Mouse (Mus musculus) liver, adult (tissue): ENCODE results near the gene Arap1.
A peak's percentile ranks its signal among the peaks of the same experiment; 100 is the strongest.

Experiments used
- GATA4 ChIP-seq: IDR thresholded peaks from 2 replicates; pipeline ENCODE4 v1.6.1; 2014; ENCODE audit warnings: mild to moderate bottlenecking, low read length; ENCODE audit not compliant: insufficient replicate concordance

The Arap1 gene

DNA sequence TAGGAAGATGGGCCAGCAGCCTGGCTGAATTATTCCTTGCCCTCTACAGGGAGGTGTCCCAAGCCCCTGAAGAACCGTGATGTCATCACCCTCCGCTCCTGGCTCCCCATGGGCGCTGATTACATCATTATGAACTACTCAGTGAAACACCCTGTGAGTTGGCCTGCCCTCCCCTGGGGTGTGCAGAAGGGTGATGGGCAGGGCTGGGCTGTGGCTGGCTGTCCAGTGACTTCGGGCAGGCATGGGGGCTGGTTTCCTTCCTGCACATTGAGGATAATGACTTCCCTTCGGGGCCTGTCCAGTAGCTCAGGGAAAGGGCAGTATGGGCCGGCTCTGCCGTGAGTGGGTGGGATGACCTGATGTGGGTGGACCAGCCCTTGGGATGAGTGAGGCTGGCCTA is 4.7 kb upstream of the Arap1 start:
- TF ChIP-seq GATA4 = no peak

DNA sequence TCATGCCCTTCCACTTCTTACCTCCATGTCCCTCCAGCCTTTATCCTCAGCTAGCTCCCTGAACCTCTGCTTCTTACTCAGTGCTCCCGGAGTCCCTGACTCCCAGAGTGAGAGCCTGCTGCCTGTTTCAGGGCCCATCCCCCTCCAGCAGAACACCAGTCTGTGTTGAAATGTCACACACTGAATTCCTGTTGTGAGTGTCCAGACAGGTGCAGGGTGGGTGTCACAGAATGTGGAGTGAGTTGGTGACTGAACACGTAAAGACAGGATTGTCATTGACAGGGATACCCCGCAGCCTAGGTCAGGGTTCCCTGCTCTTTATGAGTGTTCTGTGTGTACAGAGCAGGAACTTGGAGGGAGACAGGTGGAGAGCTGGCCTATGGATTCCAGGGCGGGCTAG is 3.0 kb upstream of the Arap1 start:
- TF ChIP-seq GATA4 = no peak

DNA sequence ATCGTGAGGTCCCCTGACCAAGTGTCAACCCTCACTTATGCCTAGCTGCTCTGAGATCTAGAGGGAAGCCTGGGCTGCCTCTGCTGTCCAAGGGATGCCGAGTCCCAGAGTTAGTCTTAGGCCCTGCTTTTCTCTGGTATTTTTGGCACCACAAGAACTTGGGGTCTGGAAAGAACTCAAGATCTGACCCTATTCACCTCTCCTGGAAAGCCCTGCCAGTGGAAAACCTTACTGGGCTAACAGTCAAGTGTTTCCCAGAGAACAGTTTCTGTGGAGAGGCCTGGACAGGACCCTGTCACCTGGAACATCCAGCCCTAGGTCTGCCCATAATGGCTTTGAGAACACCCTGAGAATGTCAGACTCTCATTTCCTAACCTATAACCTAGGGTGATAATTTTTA is 876 bp upstream of the Arap1 start:
- no peak for TF ChIP-seq GATA4

DNA sequence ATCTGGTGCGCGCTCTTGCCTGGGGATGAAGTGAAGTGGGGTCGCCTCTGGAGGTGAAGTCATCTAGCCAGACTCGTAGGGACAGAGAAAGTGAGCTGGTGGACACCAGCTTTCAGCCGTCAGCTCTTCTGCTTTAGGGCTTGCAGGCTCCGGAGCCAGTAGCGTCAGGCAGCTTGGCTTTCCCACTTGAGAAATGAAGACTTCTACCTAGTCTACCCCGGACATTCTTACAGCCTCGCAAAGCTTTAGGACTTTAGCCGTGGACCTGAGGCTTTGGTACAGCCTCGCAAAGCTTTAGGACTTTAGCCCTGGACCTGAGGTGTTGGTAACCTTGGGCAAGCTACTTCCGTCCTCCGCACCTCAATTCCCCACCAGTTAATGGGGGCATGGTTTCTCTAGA is 445 bp downstream of the Arap1 start:
- TF ChIP-seq GATA4 = no peak

DNA sequence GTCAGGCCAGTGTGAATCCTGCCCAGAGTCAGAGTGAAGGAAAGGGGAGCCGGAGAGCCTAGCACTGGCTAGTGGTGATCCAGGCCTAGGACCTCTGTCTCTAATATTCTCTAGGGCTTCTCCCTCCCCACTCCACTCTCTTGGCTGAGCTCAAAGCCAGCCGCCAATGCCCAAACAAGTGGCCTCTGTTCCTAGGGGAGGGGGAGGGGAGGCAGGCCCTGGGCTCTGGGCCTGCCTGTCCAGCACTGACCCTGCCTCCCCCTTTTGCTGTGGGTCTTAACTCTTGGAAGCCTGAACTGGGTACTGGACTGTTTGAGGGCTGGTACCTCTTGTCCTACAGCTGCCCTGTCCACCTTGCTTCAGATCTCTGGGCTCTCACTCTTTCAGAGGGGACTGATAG is 2.0 kb downstream of the Arap1 start:
- no peak for TF ChIP-seq GATA4

DNA sequence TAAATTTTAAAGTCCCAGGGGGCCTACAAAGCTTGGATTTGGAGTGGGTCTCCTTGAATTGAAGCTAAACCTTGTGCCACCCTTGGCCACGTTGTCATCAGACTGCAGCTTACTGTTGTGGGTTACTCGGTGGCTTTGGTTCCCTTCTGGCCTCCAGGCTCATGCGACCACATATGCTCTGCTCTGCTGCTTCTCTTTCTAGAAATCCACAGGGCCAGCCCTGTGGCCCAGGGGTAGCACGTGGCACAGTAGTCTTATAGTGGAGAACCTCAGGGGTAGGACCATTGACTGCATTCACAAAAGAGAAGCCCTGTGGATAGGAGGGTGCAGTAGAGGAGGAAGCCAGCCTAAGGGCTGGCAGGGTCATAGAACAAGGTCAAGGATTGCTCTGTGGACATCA is 4.5 kb downstream of the Arap1 start:
- no peak for TF ChIP-seq GATA4

DNA sequence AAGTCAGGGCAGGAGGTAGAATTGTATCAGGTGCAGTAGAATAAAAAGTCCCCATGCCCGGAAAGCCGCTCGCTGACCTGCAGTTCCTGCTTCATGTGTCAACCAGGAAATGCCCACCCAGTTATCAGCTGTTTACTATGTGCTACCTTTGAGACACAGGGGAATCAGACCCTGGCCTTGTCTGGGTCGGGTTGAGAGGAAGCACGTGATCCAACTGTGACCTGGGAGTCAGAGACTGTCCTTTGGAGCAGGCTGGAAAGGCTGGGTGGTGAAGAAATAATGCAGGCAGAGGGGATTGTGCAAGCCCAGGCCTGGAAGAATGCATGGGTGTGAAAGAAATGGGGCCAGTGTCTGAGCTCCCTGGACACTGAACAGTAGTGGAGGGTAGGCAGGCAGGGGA is 6.6 kb downstream of the Arap1 start:
- TF ChIP-seq GATA4 = peak; percentile 47; the same call in 1 of the 2 replicates

DNA sequence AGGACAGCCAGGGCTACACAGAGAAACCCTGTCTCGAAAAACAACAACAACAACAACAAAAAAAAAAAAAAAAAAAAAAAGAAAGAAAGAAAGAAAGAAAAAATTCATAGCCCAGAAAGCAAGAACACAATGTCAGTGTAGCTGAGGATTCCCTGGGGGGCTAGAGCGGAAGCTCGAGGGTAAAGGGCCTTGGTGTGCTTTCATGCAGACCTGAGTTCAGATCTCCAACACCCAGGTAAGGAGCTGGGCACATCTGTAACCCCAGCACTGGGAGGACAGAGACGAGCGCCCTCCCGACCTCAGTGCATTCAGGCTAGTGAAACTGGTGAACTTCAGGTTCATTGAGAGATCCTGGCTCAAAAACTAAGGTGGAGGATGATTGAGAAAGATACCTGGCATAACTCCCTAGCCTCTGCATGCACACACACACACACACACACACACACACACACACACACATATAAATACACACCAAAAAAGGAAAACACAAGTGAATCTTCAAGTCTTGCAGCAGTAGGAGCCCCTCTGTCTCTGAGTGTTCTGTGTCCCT is 7.8 kb downstream of the Arap1 start:
- no peak for TF ChIP-seq GATA4

DNA sequence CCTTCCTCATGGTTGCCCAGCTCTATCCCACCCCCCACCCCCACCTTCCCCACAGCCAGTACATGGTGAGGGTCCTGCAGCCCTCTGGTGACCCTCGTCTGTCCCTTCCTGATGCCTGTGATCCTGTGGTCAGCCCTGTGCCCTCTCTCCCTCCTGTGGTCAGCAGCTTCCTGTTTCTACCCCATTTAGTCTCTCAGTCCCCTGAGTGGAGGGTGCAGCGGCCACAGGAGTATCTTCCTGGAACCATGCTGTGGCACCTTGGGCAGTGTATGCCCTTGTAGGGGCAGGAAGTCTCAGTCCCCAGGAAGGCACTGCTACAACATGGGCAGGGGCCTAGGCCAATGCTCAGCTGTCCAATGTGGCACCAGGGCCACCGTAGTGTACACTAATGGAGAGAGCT is 9.0 kb downstream of the Arap1 start:
- TF ChIP-seq GATA4 = no peak

DNA sequence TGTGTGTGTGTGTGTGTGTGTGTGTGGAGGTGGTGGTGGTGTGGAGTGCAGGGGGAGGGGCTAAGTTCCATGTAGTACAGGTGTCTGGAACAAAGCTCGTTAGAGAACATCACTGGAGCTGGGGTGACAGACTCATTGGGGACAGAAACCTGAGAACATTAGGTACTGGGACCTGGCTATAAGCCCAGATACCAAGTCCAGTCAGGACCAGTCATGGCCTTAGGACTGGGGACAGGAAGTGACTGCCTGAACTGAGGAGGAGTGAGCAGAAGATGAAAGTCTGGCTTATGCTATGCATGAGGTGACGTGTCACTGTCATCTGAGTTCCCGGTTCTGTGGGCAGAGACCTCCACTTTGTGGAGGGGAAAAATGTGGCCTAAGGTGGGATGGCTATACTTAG is 12.5 kb downstream of the Arap1 start:
- no peak for TF ChIP-seq GATA4

DNA sequence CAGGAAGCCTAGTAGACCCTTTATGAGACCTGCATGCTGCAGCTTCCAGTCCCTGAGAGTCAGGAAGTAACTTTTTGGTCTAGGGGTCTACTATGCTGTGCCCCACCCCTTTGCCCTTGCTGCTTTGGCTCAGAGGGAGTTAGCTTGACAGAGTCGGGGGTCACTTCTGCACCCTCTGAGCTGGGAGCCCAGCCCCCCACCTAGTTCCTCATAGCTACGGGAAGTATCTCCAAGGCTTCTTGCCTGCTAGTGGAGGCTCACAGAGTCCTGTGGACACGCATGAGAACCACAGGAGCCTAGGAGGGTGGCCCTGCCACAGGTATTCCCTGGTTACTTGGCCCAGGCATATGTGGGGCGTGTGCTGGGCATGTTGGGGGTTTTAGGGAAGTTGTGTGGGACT is 13.2 kb downstream of the Arap1 start:
- TF ChIP-seq GATA4 = no peak

DNA sequence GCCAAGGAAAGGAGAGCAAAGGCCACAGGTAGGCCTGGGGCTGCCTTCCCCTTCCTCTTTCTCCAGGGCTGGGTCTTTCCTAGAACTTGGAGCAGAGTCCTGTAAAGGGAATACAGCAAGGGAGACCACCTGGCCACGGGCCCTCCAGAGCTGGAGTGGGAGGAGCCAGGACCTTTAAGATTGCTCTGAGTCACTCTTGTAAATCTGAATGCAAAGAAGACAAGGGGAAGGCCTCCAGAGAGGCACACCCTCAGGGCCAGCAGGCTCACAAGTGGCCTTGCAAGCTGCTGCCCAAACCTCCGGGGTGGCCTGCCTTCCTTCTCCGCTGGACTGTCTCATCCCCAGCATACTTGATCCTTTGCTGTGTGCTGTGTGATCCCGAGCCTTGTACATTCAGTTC is 13.9 kb downstream of the Arap1 start:
- TF ChIP-seq GATA4 = no peak

DNA sequence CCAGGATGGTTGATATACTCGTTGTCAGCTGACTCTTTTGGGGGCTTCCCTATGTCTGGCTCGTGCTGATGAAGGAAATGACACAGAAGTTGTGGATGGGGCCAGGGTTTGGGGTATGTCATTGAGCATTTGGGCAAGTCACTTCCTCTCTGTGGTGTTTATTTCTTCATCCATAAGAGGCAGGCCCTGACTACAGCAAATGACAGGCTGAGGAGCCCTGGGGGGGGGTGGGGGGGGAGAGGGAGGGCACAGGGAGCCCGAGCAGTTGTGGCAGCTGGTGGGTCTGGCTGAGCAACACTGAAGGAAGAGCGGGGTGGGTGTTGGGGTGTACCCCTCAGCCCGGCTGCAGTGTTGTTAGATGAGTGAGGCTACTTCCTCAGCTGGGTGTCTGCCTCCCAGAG is 14.9 kb downstream of the Arap1 start:
- no peak for TF ChIP-seq GATA4

DNA sequence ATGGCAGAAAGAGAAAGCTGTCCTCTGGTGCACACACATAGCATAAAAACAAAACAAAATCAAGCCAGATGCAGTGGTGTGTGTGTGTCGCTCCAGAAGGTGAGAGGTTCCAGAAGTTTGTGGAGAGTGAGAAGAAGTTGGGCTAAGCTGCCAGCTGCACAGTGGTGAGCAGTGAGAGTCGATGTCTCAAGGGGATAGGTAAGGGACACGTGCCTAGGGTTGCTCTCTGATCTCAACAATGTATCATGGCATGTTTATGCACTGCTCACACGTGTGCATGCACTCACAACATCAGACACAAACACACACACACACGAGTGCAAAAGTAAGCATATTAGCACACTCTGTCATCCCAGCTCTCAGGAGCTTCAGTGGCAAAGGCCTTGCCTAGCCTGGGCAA is 16.0 kb downstream of the Arap1 start:
- no peak for TF ChIP-seq GATA4

DNA sequence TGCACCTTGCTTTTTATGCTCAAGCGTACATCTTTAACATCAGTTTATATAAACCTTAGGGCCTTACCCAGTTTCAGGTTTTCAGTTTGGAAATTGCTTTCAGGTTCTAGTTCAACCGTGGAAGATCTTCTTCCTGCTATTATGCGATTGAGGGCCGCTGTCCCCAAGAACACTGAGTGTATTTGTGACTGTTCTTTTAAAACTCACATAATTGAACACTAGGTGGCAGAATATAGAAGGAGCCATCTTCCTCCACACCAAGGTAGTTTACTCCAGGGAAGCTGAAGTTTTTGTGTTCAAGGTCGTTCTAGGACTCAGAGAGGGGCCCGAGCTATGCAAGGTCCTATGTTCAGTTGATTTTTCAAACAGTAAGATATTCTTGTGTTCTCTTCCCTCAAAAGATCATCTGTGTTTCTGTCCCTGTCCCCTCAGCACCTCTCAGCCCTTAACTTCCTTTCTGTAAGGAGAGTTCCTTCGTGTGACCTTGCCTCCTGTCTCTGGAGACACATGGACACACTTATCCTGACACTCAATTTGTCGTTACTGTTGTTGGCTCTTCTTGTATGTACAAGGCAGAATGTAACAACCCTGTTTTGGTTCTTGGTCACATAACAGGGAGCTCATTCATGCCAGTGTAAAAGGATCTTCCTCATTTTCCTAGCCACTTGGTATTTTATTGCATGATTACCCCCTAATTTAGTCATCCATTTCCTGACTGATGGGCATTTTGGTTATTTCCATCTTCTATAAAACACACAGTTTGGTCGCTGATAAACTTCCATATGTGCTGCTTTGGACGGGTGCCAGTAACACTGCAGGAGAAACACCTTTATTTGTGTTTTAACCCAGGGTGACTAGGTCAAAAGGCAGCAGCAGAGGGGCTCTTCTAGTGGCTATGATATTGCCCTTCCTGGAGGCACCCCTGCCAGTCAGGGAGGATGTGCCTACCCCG is 20.3 kb downstream of the Arap1 start:
- TF ChIP-seq GATA4 = no peak

DNA sequence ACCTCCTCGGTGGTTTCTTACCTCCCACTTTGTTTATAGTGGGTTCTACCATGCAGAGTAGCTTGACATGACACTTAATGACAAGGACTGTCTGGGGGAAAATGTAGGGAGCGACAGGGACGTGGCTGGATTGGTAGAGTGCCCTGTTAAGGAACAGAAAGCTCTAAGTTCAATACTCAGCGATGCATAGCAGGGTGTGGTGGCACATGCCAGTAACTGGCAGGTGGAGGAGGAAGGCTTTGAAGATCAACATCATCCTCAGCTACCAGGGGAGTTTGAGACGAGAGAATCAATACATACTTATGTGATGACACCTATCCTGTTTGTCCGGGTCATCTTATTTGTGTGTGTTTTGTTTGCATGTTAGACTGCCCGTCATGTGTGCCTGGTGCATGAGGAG is 21.8 kb downstream of the Arap1 start:
- no peak for TF ChIP-seq GATA4

DNA sequence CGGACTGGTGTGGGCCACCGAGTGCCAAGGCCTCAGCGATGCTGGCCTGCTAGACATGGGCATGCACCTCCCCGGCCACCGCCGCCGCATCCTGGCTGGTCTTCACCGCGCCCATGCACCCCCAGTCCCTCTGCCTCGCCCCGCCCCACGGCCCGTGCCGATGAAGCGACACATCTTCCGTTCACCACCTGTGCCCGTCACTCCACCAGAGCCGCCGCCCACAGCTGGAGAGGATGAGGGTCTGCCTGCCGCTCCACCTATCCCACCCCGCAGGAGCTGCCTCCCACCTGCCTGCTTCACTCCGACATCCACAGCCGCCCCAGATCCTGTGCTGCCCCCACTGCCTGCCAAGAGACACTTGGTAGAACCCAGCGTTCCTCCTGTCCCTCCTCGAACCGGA is 25.2 kb downstream of the Arap1 start:
- no peak for TF ChIP-seq GATA4
